In the genomic region with DNA sequence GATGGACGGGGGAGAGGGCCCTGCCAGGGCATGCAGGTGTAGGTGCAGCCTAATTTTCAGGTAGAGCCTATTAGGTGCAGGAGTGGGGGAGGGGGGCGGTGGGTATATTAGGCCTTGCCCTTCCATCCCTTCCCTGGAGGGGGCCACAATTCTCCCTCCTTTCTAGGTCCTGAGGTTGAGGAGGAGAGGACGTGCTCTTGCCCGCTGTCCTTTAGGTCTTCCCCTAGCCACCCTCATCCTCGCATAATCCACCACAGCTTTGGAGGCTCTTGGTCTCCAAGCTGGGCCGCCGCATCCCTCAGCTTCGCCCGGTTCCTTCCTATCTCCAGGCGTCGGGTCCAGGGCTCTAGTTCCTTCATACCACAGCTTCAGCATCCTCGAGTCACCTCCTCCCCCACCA, we compare ENCODE assay signal across 8 mouse cellular contexts. TPM values are rescaled to one million over a fixed set of nuclear protein-coding genes. Genes with fewer than 3 reads are reported as not detected.
DNase-seq lines count a peak whose midpoint lies in the region; ATAC-seq and TF ChIP-seq lines count a peak whose summit lies in the region.

No protein-coding gene starts in this region.

- TF ChIP-seq POLR2A in MEL (IDR thresholded peaks at IDR 0.05; ENCODE audit: control insufficient read depth in 1 of 2, insufficient read depth in 1 of 2, low read depth in 1 of 2, low read length in 2 of 2, poor library complexity in 1 of 2) = no peak
- peak; percentile 56 for TF ChIP-seq POLR2A in embryonic fibroblast, embryonic 13.5 days (IDR thresholded peaks at IDR 0.05; ENCODE audit: low read depth, low read length)

- 2% methylated on average over 12 of the region's 12 CpGs for WGBS in kidney, embryonic 16.5 days
- WGBS in limb, embryonic 13.5 days = 1% methylated on average over 12 of the region's 12 CpGs
- 2% methylated on average over 12 of the region's 12 CpGs for whole genome bisulfite sequencing in stomach, embryonic 16.5 days

- peaks cover 47% of the 10 kb centered on the region for H3K4me1 ChIP-seq in kidney, embryonic 16.5 days (ENCODE audit: insufficient read depth, low read length)
- peaks cover 5 to 20% of the 10 kb centered on the region in 2 experiments; a peak in 3 of 4 replicates for H3K4me1 ChIP-seq in MEL (ENCODE audit: control insufficient read depth in 1 of 2, insufficient read depth in 2 of 2, low read length in 2 of 2)
- peaks cover 14% of the 10 kb centered on the region; the same call in 1 of the 2 replicates for H3K4me1 ChIP-seq in embryonic fibroblast, embryonic 13.5 days (ENCODE audit: control insufficient read depth, insufficient read depth, low read length)
- H3K4me1 ChIP-seq in limb, embryonic 13.5 days = peaks cover 56% of the 10 kb centered on the region
- H3K4me1 ChIP-seq in stomach, embryonic 16.5 days (ENCODE audit: control insufficient read depth, insufficient read depth, low read length) = peaks cover 42% of the 10 kb centered on the region

- peak overlapping the region; percentile 84 for H3K4me2 ChIP-seq in kidney, embryonic 16.5 days (replicated peaks; ENCODE audit: low read depth, low read length)
- H3K4me2 ChIP-seq in limb, embryonic 13.5 days (replicated peaks) = peak overlapping the region; percentile 88
- peak overlapping the region; percentile 86 for H3K4me2 ChIP-seq in stomach, embryonic 16.5 days (ENCODE audit: low read depth, low read length)

- peak overlapping the region; percentile 66 for H3K4me3 ChIP-seq in kidney, embryonic 16.5 days (ENCODE audit: low read length)
- H3K4me3 ChIP-seq in MEL (ENCODE audit: control insufficient read depth in 1 of 2, insufficient read depth in 1 of 2, low read depth in 2 of 2, low read length in 2 of 2) = peak overlapping the region; percentile 70 to 78
- peak overlapping the region; percentile 86 for H3K4me3 ChIP-seq in embryonic fibroblast, embryonic 13.5 days (ENCODE audit: insufficient read depth, low read length)
- H3K4me3 ChIP-seq in limb, embryonic 13.5 days = peak overlapping the region; percentile 67
- H3K4me3 ChIP-seq in stomach, embryonic 16.5 days (replicated peaks; ENCODE audit: low read length) = peak overlapping the region; percentile 57

- DNase-seq in kidney, adult 11 months = no peak
- DNase-seq in MEL (ENCODE audit: low read depth, low spot score) = no peak
- no peak for DNase-seq in ovary, adult 18-20 months (ENCODE audit: low spot score)
- no peak for DNase-seq in adrenal gland, postnatal 25 days

- H3K27ac ChIP-seq in kidney, embryonic 16.5 days (ENCODE audit: low read length) = peak overlapping the region; percentile 77
- no peak overlapping the region for H3K27ac ChIP-seq in MEL (ENCODE audit: control insufficient read depth, low read depth, low read length)
- peak overlapping the region; percentile 32 for H3K27ac ChIP-seq in embryonic fibroblast, embryonic 13.5 days (ENCODE audit: insufficient read depth, low read length)
- H3K27ac ChIP-seq in limb, embryonic 13.5 days = peak overlapping the region; percentile 85
- H3K27ac ChIP-seq in stomach, embryonic 16.5 days (ENCODE audit: low read length) = peak overlapping the region; percentile 81; the same call in 1 of the 2 replicates

- TF ChIP-seq RAD21 in MEL (IDR thresholded peaks at IDR 0.05; ENCODE audit: low read depth, low read length) = no peak

- peaks cover 17% of the 10 kb centered on the region for H3K79me2 ChIP-seq in MEL (ENCODE audit: control insufficient read depth, insufficient read depth, low read length, poor library complexity)

- 0 out of 2 replicates have a peak, but pooled peaks cover 2% of the 10 kb centered on the region for H3K36me3 ChIP-seq in kidney, embryonic 16.5 days (ENCODE audit: insufficient read depth, low read length)
- H3K36me3 ChIP-seq in MEL (ENCODE audit: control insufficient read depth in 1 of 2, insufficient read depth in 2 of 2, low read length in 2 of 2) = peaks cover 0 to 14% of the 10 kb centered on the region in 2 experiments; a peak in 2 of 4 replicates
- peaks cover 11% of the 10 kb centered on the region for H3K36me3 ChIP-seq in limb, embryonic 13.5 days
- no peaks in the 10 kb centered on the region for H3K36me3 ChIP-seq in stomach, embryonic 16.5 days (ENCODE audit: control insufficient read depth, insufficient read depth, low read length)

- TF ChIP-seq EP300 in MEL (IDR thresholded peaks at IDR 0.05; ENCODE audit: low read depth in 1 of 2, low read length in 2 of 2) = no peak

- ATAC-seq in kidney, embryonic 16.5 days (ENCODE audit: low FRiP score, low TSS enrichment) = no peak
- no peak for ATAC-seq in limb, embryonic 13.5 days (ENCODE audit: low FRiP score, low read depth)
- ATAC-seq in stomach, embryonic 16.5 days (ENCODE audit: insufficient read depth, low FRiP score) = no peak

- H3K9me3 ChIP-seq in kidney, embryonic 16.5 days (ENCODE audit: low read length) = no peaks in the 10 kb centered on the region
- H3K9me3 ChIP-seq in MEL (replicated peaks; ENCODE audit: insufficient read depth, low read length) = no peaks in the 10 kb centered on the region
- H3K9me3 ChIP-seq in limb, embryonic 13.5 days = no peaks in the 10 kb centered on the region
- H3K9me3 ChIP-seq in stomach, embryonic 16.5 days (replicated peaks; ENCODE audit: control insufficient read depth, low read length) = no peaks in the 10 kb centered on the region

- peak overlapping the region; percentile 76 for H3K9ac ChIP-seq in kidney, embryonic 16.5 days (replicated peaks; ENCODE audit: low read length)
- peak overlapping the region; percentile 69 for H3K9ac ChIP-seq in MEL (ENCODE audit: control insufficient read depth, low read depth, low read length, poor library complexity, severe bottlenecking)
- peak overlapping the region; percentile 79 for H3K9ac ChIP-seq in limb, embryonic 13.5 days
- peak overlapping the region; percentile 75 for H3K9ac ChIP-seq in stomach, embryonic 16.5 days (ENCODE audit: low read length)

- no peaks in the 10 kb centered on the region for H3K27me3 ChIP-seq in kidney, embryonic 16.5 days (ENCODE audit: insufficient read depth, low read length)
- no peaks in the 10 kb centered on the region for H3K27me3 ChIP-seq in MEL (ENCODE audit: control insufficient read depth in 1 of 2, insufficient read depth in 2 of 2, low read length in 2 of 2)
- no peaks in the 10 kb centered on the region for H3K27me3 ChIP-seq in limb, embryonic 13.5 days
- H3K27me3 ChIP-seq in stomach, embryonic 16.5 days (ENCODE audit: control insufficient read depth, insufficient read depth, low read length) = no peaks in the 10 kb centered on the region

- no peak for TF ChIP-seq CTCF in MEL (IDR thresholded peaks at IDR 0.05 in 2 of 3, conservative IDR thresholded peaks at IDR 0.05 in 1 of 3; ENCODE audit: control insufficient read depth in 1 of 3, insufficient read depth in 1 of 3, low read depth in 2 of 3, low read length in 3 of 3, poor library complexity in 1 of 3, severe bottlenecking in 1 of 3)
- TF ChIP-seq CTCF in embryonic fibroblast, embryonic 13.5 days (IDR thresholded peaks at IDR 0.05; ENCODE audit: borderline replicate concordance, insufficient read depth, low read length) = no peak

RNA-seq across cellular contexts. Expression of gene Map3k12, which starts 0.6 kb away (rescaled TPM):
- 17.2 and 19.5 TPM in 2 replicates for polyA plus RNA-seq in kidney, embryonic 16.5 days (2015; fragmentation: Nextera tagmentation; extraction: Ambion mirVana)
- 1.7 and 2.0 TPM in 2 replicates for total RNA-seq in MEL (2012; rRNA removed)
- 1 to 10 TPM in 1 of 2 experiments, not detected in 1; 2.8 TPM for polyA plus RNA-seq in MEL (2012; ENCODE audit: insufficient read depth in 1 of 2, insufficient read length in 2 of 2, low read depth in 1 of 2, low replicate concordance in 2 of 2, missing spikeins in 1 of 2)
- polyA plus RNA-seq in embryonic fibroblast, embryonic 13.5 days (2011; ENCODE audit: insufficient read length, low read depth, missing spikeins) = 19.1 and 20.9 TPM in 2 replicates
- 22.4 and 24.5 TPM in 2 replicates for polyA plus RNA-seq in limb, embryonic 13.5 days (2015; fragmentation: Nextera tagmentation; extraction: Ambion mirVana)
- polyA plus RNA-seq in stomach, embryonic 16.5 days (2015; fragmentation: Nextera tagmentation; extraction: Ambion mirVana) = 14.3 and 15.1 TPM in 2 replicates
- 8.1 and 12.0 TPM in 2 replicates for total RNA-seq in adrenal gland, postnatal 25 days (2021)

RNA-seq across cellular contexts. Expression of gene Tarbp2, which starts 1.7 kb away (rescaled TPM):
- 95.6 and 99.3 TPM in 2 replicates for polyA plus RNA-seq in kidney, embryonic 16.5 days (2015; fragmentation: Nextera tagmentation; extraction: Ambion mirVana)
- total RNA-seq in MEL (2012; rRNA removed) = 135 and 155 TPM in 2 replicates
- polyA plus RNA-seq in MEL (2012; ENCODE audit: insufficient read depth in 1 of 2, insufficient read length in 2 of 2, low read depth in 1 of 2, low replicate concordance in 2 of 2, missing spikeins in 1 of 2) = 100 to 1,000 TPM in 1 of 2 experiments, not detected in 1; 182 TPM
- 39.5 and 44.5 TPM in 2 replicates for polyA plus RNA-seq in embryonic fibroblast, embryonic 13.5 days (2011; ENCODE audit: insufficient read length, low read depth, missing spikeins)
- 101 and 107 TPM in 2 replicates for polyA plus RNA-seq in limb, embryonic 13.5 days (2015; fragmentation: Nextera tagmentation; extraction: Ambion mirVana)
- 84.0 and 87.0 TPM in 2 replicates for polyA plus RNA-seq in stomach, embryonic 16.5 days (2015; fragmentation: Nextera tagmentation; extraction: Ambion mirVana)
- total RNA-seq in adrenal gland, postnatal 25 days (2021) = 42.4 and 48.9 TPM in 2 replicates

RNA-seq across cellular contexts. Expression of gene Npff, which starts 8.4 kb away (rescaled TPM):
- 2.0 and 2.9 TPM in 2 replicates for polyA plus RNA-seq in kidney, embryonic 16.5 days (2015; fragmentation: Nextera tagmentation; extraction: Ambion mirVana)
- 0.85 and 1.8 TPM in 2 replicates for total RNA-seq in MEL (2012; rRNA removed)
- 1 to 10 TPM in 1 of 2 experiments, not detected in 1; 5.5 TPM for polyA plus RNA-seq in MEL (2012; ENCODE audit: insufficient read depth in 1 of 2, insufficient read length in 2 of 2, low read depth in 1 of 2, low replicate concordance in 2 of 2, missing spikeins in 1 of 2)
- polyA plus RNA-seq in embryonic fibroblast, embryonic 13.5 days (2011; ENCODE audit: insufficient read length, low read depth, missing spikeins) = 1.2 and 1.4 TPM in 2 replicates
- polyA plus RNA-seq in limb, embryonic 13.5 days (2015; fragmentation: Nextera tagmentation; extraction: Ambion mirVana) = 2.9 and 3.4 TPM in 2 replicates
- 2.0 and 3.6 TPM in 2 replicates for polyA plus RNA-seq in stomach, embryonic 16.5 days (2015; fragmentation: Nextera tagmentation; extraction: Ambion mirVana)
- total RNA-seq in adrenal gland, postnatal 25 days (2021) = 3.4 and 6.6 TPM in 2 replicates

RNA-seq across cellular contexts. Expression of gene Gm10337, which starts 12.8 kb away (rescaled TPM):
- 6.7 TPM in 1 of 2 replicates, not detected in the other for polyA plus RNA-seq in kidney, embryonic 16.5 days (2015; fragmentation: Nextera tagmentation; extraction: Ambion mirVana)
- total RNA-seq in MEL (2012; rRNA removed) = not detected in 2 replicates
- polyA plus RNA-seq in MEL (2012; ENCODE audit: insufficient read depth in 1 of 2, insufficient read length in 2 of 2, low read depth in 1 of 2, low replicate concordance in 2 of 2, missing spikeins in 1 of 2) = not detected
- polyA plus RNA-seq in embryonic fibroblast, embryonic 13.5 days (2011; ENCODE audit: insufficient read length, low read depth, missing spikeins) = not detected in 2 replicates
- 2.5 and 7.5 TPM in 2 replicates for polyA plus RNA-seq in limb, embryonic 13.5 days (2015; fragmentation: Nextera tagmentation; extraction: Ambion mirVana)
- not detected in 2 replicates for polyA plus RNA-seq in stomach, embryonic 16.5 days (2015; fragmentation: Nextera tagmentation; extraction: Ambion mirVana)
- total RNA-seq in adrenal gland, postnatal 25 days (2021) = not detected in 2 replicates

RNA-seq across cellular contexts. Expression of gene Pcbp2, which starts 46.0 kb away (rescaled TPM):
- 209 and 212 TPM in 2 replicates for polyA plus RNA-seq in kidney, embryonic 16.5 days (2015; fragmentation: Nextera tagmentation; extraction: Ambion mirVana)
- total RNA-seq in MEL (2012; rRNA removed) = 359 and 427 TPM in 2 replicates
- polyA plus RNA-seq in MEL (2012; ENCODE audit: insufficient read depth in 1 of 2, insufficient read length in 2 of 2, low read depth in 1 of 2, low replicate concordance in 2 of 2, missing spikeins in 1 of 2) = 1,000 to 10,000 TPM in 1 of 2 experiments, 100 to 1,000 TPM in 1; 977 to 2,091 TPM
- polyA plus RNA-seq in embryonic fibroblast, embryonic 13.5 days (2011; ENCODE audit: insufficient read length, low read depth, missing spikeins) = 653 and 702 TPM in 2 replicates
- polyA plus RNA-seq in limb, embryonic 13.5 days (2015; fragmentation: Nextera tagmentation; extraction: Ambion mirVana) = 262 and 273 TPM in 2 replicates
- polyA plus RNA-seq in stomach, embryonic 16.5 days (2015; fragmentation: Nextera tagmentation; extraction: Ambion mirVana) = 166 TPM in 2 replicates
- 747 and 809 TPM in 2 replicates for total RNA-seq in adrenal gland, postnatal 25 days (2021)
